Mouse (Mus musculus) urinary bladder, adult 18-20 months (tissue): ENCODE results near the gene Psmc3.
A peak's percentile ranks its signal among the peaks of the same experiment; 100 is the strongest.
"Not testable (repeated sequence)": the region's sequence is repeated elsewhere in the genome, so short reads cannot be mapped to it uniquely, and the experiment has no call there.

Experiments used
- DNase-seq, 2 experiments: peaks; one replicate each; pipeline ENCODE4 v3.0.0; 2022; ENCODE audit warnings: low spot score in 2 of 2, mixed read lengths in 2 of 2

Psmc3 gene

GRCm38 (mm10) chr2:91081775-91082695 is 28.2 kb downstream of the Psmc3 start, which contains the start of gene Spi1:
TSS of gene Spi1 (plus strand) at chr2:91082390.
- DNase-seq = no peak

- DNase-seq = no peak
Measured at GRCm38 (mm10) chr2:91082844-91083243, 29.0 kb downstream of the Psmc3 start.

- no peak for DNase-seq
Measured at GRCm38 (mm10) chr2:91083366-91083940, 29.6 kb downstream of the Psmc3 start.

GRCm38 (mm10) chr2:91084179-91084820 is 30.5 kb downstream of the Psmc3 start:
- DNase-seq = no peak

- DNase-seq = no peak
Measured at GRCm38 (mm10) chr2:91085494-91086391, 31.9 kb downstream of the Psmc3 start.

- no peak for DNase-seq
Measured at GRCm38 (mm10) chr2:91086392-91087237, 32.8 kb downstream of the Psmc3 start.

- no peak for DNase-seq
Measured at GRCm38 (mm10) chr2:91087453-91087852, 33.6 kb downstream of the Psmc3 start.

GRCm38 (mm10) chr2:91088987-91089386 is 35.2 kb downstream of the Psmc3 start:
- DNase-seq = no peak

GRCm38 (mm10) chr2:91090208-91090607 is 36.4 kb downstream of the Psmc3 start:
- no peak for DNase-seq

- DNase-seq = no peak
Measured at GRCm38 (mm10) chr2:91090827-91091226, 37.0 kb downstream of the Psmc3 start.

GRCm38 (mm10) chr2:91096524-91096923 is 42.7 kb downstream of the Psmc3 start:
- DNase-seq = no peak

GRCm38 (mm10) chr2:91097015-91097414 is 43.2 kb downstream of the Psmc3 start:
- DNase-seq = no peak

GRCm38 (mm10) chr2:91098156-91098555 is 44.3 kb downstream of the Psmc3 start:
- no peak for DNase-seq

- peak; percentile 76 to 88 for DNase-seq
Measured at GRCm38 (mm10) chr2:91101124-91101740, 47.4 kb downstream of the Psmc3 start.

GRCm38 (mm10) chr2:91108156-91108555 is 54.3 kb downstream of the Psmc3 start:
- no peak for DNase-seq

- no peak for DNase-seq
Measured at GRCm38 (mm10) chr2:91109241-91109640, 55.4 kb downstream of the Psmc3 start.

- no peak for DNase-seq
Measured at GRCm38 (mm10) chr2:91109807-91110385, 56.1 kb downstream of the Psmc3 start.

- no peak for DNase-seq
Measured at GRCm38 (mm10) chr2:91110429-91110828, 56.6 kb downstream of the Psmc3 start.

- not testable (repeated sequence) for DNase-seq
Measured at GRCm38 (mm10) chr2:91111832-91112231, 58.0 kb downstream of the Psmc3 start.

GRCm38 (mm10) chr2:91112491-91112890 is 58.7 kb downstream of the Psmc3 start:
- DNase-seq = no peak
